Mouse (Mus musculus) right cerebral cortex, postnatal 10 days (tissue): ENCODE measurements around the gene Sh3rf3.
A peak's percentile ranks its signal among the peaks of the same experiment; 100 is the strongest.

Experiments used
- DNase-seq, 2 experiments: peaks; one replicate each; pipeline ENCODE4 v3.0.0; 2021; ENCODE audit warnings: low spot score in 2 of 2

The Sh3rf3 gene

DNA sequence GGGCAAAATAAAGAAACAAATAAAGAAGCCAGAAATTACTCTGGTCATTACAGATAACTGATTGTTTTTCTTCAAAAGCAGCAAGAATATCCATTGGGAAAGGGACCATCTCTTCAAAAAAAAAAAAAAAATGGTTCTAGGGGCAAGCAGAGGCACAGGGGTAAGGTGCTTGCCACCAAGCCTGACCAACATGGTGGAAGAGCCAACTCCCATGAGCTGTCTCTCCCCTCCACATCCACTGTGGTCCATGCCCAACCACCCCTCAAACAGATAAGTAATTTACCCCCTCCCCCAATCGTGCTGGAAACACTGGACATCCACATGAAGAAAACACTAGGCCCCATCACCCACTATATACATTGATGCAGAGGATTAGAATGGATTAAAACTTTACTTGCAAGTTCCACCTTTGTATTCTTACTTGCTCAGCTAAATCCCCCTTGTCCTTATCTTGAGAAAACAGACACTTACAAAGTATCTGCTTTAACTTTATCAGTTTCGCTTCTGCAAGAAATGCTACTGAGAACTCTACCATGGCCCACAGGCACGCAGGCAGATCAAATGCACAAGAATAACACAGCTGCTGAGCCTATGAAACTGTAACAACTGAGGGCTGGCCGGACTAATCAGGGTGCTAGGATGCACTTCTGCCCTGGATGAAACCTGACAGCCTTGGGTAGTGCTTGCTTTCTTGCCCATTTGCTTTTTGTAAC, 349.2 kb downstream of the Sh3rf3 start:
- no peak for DNase-seq

DNA sequence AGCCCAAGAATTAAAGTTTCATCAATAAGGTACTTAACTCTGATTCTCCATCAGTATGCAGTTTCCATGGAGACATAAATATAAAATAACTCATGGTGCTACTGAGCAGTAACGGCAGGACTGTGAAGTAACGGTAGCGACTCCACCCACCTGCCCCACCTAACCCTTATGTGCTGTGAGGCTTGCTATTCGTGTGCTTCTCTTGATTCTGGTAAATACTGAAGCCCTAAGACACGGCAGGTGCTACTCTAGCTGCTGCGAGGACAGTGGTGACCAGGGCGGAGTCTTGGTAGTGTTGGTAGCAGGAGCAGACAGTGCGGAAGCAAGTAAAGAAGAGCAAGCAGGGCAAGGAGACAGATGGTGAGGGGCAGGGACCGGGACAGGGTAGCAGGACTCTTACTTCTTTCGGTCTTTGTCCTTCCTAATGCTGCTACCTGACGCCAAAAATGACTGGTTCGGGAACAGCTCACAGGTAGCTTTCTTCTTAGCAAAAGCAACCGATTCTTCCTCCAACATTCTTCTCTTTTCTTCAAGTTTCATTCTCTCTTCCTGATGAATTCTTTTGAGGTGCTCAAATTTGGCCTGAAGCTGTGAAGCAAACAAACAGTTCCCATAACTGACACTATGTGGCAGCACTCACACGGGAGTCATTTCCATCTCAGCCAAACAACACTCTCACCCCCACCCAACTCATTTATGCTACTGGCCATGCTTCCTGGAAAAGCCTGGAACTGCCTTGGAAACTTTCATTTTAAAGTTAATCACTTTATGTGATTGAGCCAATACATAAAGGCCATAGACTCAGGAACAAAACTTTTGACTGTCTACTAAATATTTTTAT, 353.2 kb downstream of the Sh3rf3 start:
- peak; percentile 60 to 67 for DNase-seq

DNA sequence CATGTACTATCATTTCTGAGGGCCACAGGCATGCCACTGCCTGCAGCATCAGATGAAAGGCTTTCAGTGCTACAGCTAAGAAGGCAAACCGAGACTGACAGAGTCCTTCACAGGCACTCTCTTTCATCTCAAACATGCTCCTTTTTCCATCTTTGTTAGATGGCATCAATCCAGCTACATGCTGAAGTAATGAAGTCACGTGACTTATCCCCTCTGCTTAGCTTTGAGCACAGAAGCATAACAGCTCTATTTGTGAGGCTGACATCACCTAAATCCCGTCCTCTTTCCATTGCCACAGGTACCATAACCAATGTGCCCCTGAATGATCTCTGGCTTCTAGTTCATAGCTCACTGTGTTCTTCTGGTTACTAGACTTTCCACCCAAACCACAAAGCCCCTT, 357.9 kb downstream of the Sh3rf3 start:
- no peak for DNase-seq

DNA sequence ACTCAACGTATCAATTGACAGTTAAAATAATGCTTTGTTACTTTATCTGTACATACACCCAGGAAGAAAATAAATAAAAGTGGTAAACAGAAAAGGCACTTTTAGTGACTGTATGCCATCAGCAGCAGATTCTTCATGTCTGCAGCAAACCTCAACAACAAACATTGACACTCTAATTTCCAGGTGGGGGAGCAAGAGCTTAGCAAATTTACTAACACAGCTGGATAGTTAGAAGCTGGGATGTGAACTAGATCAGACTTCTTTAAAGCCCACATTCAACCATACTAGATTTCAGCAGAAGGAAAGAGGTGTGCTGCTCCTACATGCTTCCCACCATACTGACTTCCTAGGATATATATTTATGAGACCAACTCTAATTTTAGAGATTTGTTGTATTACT, 359.4 kb downstream of the Sh3rf3 start:
- DNase-seq = no peak

DNA sequence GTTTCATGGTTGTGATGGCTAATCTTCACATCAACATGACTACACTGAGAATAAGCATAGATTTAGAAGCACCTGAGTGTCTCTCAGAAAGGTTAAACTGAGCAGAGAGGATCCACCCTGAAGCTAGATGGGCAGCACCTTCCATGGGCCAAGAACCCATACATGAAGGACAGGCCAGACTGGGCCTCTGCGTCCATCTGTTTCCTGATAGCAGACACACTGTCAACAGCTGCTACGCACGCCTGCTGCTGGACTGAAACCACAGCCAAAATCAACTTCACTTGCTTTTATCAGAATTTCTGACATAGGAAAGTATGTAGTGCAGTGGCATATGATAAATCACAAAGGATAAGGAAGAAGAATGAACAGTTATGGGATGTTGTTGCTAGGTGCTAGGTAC, 366.5 kb downstream of the Sh3rf3 start:
- DNase-seq = no peak

DNA sequence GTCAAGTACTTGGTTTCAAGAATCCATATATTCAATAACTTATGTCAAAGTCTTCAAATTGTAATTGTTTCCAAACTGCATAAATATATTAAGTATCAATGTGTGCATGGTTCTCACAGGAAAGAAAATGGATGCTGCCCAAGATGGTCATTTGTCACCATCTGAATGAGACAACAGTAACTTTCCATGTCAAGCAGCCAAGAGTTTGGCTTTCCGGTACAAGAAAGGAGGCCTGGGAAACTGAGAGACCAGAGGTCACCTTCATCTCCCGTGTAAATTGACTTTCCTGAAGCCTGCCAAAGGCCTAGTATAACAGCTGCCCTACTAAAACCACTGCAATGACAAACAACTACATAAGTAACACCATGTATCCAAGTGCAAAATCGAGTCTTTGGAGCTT, 369.1 kb downstream of the Sh3rf3 start:
- DNase-seq = no peak
